Mouse (Mus musculus) liver, embryonic 14.5 days (tissue): ENCODE measurements at regions not wholly inside any gene's neighbourhood (a gene's known extent, or its start where the extent isn't known, plus 50 kb on each side); places are given as distances from the start of the nearest gene placed in this dataset.

Experiments
- ATAC-seq: fragments of 200-750 bp; cut with Nextera tagmentation; 2 replicates; pipeline ENCODE4 v1.8.0; 2017; ENCODE audit warnings: moderate number of reproducible peaks, mild to moderate bottlenecking, moderate library complexity; ENCODE audit not compliant: insufficient read depth
- DNase-seq, 3 experiments: peaks; one replicate each; pipeline ENCODE4 v3.0.0-alpha.2; 2012 to 2013; ENCODE audit warnings: low read depth in 3 of 3, low spot score in 3 of 3
- H3K27ac ChIP-seq: fragments of 300-500 bp; sonication (generic); 2 replicates; pipeline ENCODE4 v1.5.1; 2014; ENCODE audit warnings: moderate library complexity, mild to moderate bottlenecking, control low read depth, inconsistent platforms
- H3K27me3 ChIP-seq: fragments of 300-500 bp; sonication (generic); 2 replicates; pipeline ENCODE4 v1.6.1; 2014; ENCODE audit warnings: mild to moderate bottlenecking, low read length, moderate library complexity; ENCODE audit not compliant: control insufficient read depth, insufficient read depth
- H3K36me3 ChIP-seq: fragments of 300-500 bp; sonication (generic); replicated peaks from 2 replicates; pipeline ENCODE4 v1.6.1; 2014; ENCODE audit warnings: low read depth; ENCODE audit not compliant: control insufficient read depth, insufficient read depth
- H3K4me1 ChIP-seq, 2 experiments: fragments of 200-500 bp in 1 of 2; fragments of 300-500 bp in 1 of 2; sonication (generic) in 1 of 2; replicated peaks; 2 replicates each; pipeline ENCODE4 v1.6.1; 2012 to 2014; ENCODE audit warnings: antibody characterized with exemption in 1 of 2, inconsistent platforms in 1 of 2, low read length in 1 of 2; ENCODE audit not compliant: control insufficient read depth in 2 of 2, insufficient read depth in 2 of 2
- H3K4me2 ChIP-seq: fragments of 300-500 bp; sonication (generic); 2 replicates; pipeline ENCODE4 v1.6.1; 2014; ENCODE audit warnings: low read depth, mild to moderate bottlenecking, control low read depth, moderate library complexity
- H3K4me3 ChIP-seq, 2 experiments: fragments of 200-500 bp in 1 of 2; fragments of 300-500 bp in 1 of 2; sonication (generic) in 1 of 2; 2 replicates each; pipeline ENCODE4 v1.5.1; 2012 to 2014; ENCODE audit warnings: low read depth in 2 of 2, low read length in 2 of 2, mild to moderate bottlenecking in 2 of 2, control low read depth in 1 of 2, inconsistent platforms in 1 of 2, moderate library complexity in 1 of 2; ENCODE audit not compliant: insufficient read depth in 1 of 2
- H3K9ac ChIP-seq: fragments of 300-500 bp; sonication (generic); replicated peaks from 2 replicates; pipeline ENCODE4 v1.6.1; 2014; ENCODE audit warnings: mild to moderate bottlenecking, control low read depth, moderate library complexity
- H3K9me3 ChIP-seq: fragments of 300-500 bp; sonication (generic); 2 replicates; pipeline ENCODE4 v1.6.1; 2016; ENCODE audit warnings: low read length, mixed read lengths; ENCODE audit not compliant: control insufficient read depth
- CTCF ChIP-seq: IDR thresholded peaks from 2 replicates; pipeline ENCODE4 v1.5.1; 2016; ENCODE audit warnings: antibody characterized with exemption, low read depth, control low read depth
- EP300 ChIP-seq: IDR thresholded peaks from 2 replicates; pipeline ENCODE4 v1.6.1; 2016; ENCODE audit warnings: antibody characterized with exemption, low read depth
- WGBS: fragments of 180-500 bp; shearing (Covaris S2); extraction: QIAGEN DNeasy Blood & Tissue Kit; methylation state at CpG from one replicate; pipeline ENCODE4 v1.1.7; 2014; ENCODE audit not compliant: insufficient replicate concordance; 5-methylcytosine and 5-hydroxymethylcytosine counted together

GRCm38 (mm10) chr16:55001661-55002289 is 296.0 kb downstream of the Zpld1 start:
- no peak overlapping the region for H3K9ac ChIP-seq
- no peak overlapping the region for H3K27ac ChIP-seq
- no peaks in the 10 kb centered on the region for H3K9me3 ChIP-seq
- no peaks in the 10 kb centered on the region for H3K27me3 ChIP-seq
- DNase-seq: no peak
- H3K4me3 ChIP-seq: no peak overlapping the region
- ATAC-seq: no peak
- H3K4me1 ChIP-seq: no peaks in the 10 kb centered on the region
- no peaks in the 10 kb centered on the region for H3K36me3 ChIP-seq
- TF ChIP-seq EP300 (no peak), CTCF (no peak)
- 57% methylated on average over 2 of the region's 2 CpGs for WGBS
- H3K4me2 ChIP-seq: no peak overlapping the region

- no peak overlapping the region for H3K9ac ChIP-seq
- TF ChIP-seq EP300 (no peak), CTCF (no peak)
- 19% methylated on average over 4 of the region's 4 CpGs for WGBS
- no peak for DNase-seq
- no peaks in the 10 kb centered on the region for H3K36me3 ChIP-seq
- no peaks in the 10 kb centered on the region for H3K27me3 ChIP-seq
- no peak for ATAC-seq
- no peak overlapping the region for H3K27ac ChIP-seq
- no peak overlapping the region for H3K4me3 ChIP-seq
- no peaks in the 10 kb centered on the region for H3K9me3 ChIP-seq
- H3K4me2 ChIP-seq: no peak overlapping the region
- H3K4me1 ChIP-seq: no peaks in the 10 kb centered on the region
Observed at GRCm38 (mm10) chr16:54991595-54992240, 306.1 kb downstream of the Zpld1 start.

GRCm38 (mm10) chr16:54983759-54984218 is 314.0 kb downstream of the Zpld1 start:
- Histone ChIP-seq H3K36me3 (no peaks in the 10 kb centered on the region), H3K4me2 (no peak overlapping the region), H3K9ac (no peak overlapping the region), H3K27me3 (no peaks in the 10 kb centered on the region), H3K27ac (no peak overlapping the region), H3K9me3 (no peaks in the 10 kb centered on the region), H3K4me1 (no peaks in the 10 kb centered on the region), H3K4me3 (no peak overlapping the region)
- no peak for ATAC-seq
- peak; percentile 73 for TF ChIP-seq CTCF
- no peak for TF ChIP-seq EP300
- WGBS: 8% methylated on average over 9 of the region's 9 CpGs
- no peak for DNase-seq

- TF ChIP-seq CTCF (no peak), EP300 (no peak)
- H3K4me2 ChIP-seq: no peak overlapping the region
- no peaks in the 10 kb centered on the region for H3K27me3 ChIP-seq
- H3K36me3 ChIP-seq: no peaks in the 10 kb centered on the region
- H3K4me1 ChIP-seq: no peaks in the 10 kb centered on the region
- no peaks in the 10 kb centered on the region for H3K9me3 ChIP-seq
- no peak for ATAC-seq
- DNase-seq: no peak
- 59% methylated on average over 6 of the region's 6 CpGs for WGBS
- no peak overlapping the region for H3K9ac ChIP-seq
- H3K27ac ChIP-seq: no peak overlapping the region
- H3K4me3 ChIP-seq: no peak overlapping the region
Observed at GRCm38 (mm10) chr16:54970356-54970755, 327.4 kb downstream of the Zpld1 start.

GRCm38 (mm10) chr16:54943808-54944315 is 353.9 kb downstream of the Zpld1 start:
- WGBS: 63% methylated on average over 7 of the region's 7 CpGs
- ATAC-seq (no peak), DNase-seq (no peak)
- Histone ChIP-seq H3K4me2 (no peak overlapping the region), H3K9ac (no peak overlapping the region), H3K9me3 (no peaks in the 10 kb centered on the region), H3K36me3 (no peaks in the 10 kb centered on the region), H3K4me1 (no peaks in the 10 kb centered on the region), H3K27me3 (no peaks in the 10 kb centered on the region), H3K27ac (no peak overlapping the region), H3K4me3 (no peak overlapping the region)
- TF ChIP-seq EP300 (no peak), CTCF (no peak)
